Mouse (Mus musculus): ENCODE measurements around the gene Rhebl1. TPM values are rescaled to one million over a fixed set of nuclear protein-coding genes. Genes with fewer than 3 reads are reported as not detected.
"Not testable (repeated sequence)": the region's sequence is repeated elsewhere in the genome, so short reads cannot be mapped to it uniquely, and the experiment has no call there.

Gene Rhebl1
- polyA plus RNA-seq, 1 experiment from 2014 or later, result 32.1 TPM

DNA sequence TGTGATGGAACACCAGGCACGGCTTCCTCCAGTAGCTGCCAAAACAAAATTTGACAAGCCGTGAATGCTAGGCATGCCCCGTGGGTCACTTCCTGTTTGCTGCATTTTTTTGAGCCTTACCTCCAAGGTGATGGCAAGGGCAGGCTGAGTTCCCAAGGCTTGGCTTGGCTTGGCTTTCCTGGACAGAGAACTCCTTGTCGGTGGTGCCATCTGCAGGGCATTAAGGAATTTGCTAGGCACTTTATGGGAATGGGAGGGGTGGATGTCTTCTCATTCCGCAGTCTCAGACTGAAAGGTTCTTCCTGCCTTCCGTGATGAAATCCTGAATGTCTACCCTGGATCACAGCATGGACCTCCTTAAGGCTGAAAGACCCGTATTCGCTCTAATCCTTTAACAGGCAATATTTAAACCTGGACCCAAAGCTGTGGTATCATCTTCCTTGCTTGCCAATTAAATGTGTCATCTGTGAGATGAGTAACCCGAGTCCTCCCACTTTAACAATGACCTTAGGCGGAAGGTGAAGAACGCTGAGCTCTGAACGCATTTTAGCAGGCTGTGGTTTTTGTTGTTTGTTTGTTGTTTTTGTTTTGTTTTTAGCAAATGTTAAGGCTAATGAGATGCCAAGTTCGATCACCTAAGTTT is 34.4 kb upstream of the Rhebl1 start:
- no peak overlapping the region; the same call in 1 of the 2 replicates for H3K27ac ChIP-seq (replicated peaks)
- 0 out of 2 replicates have a peak overlapping the region, but pooled peaks have one; percentile 8 for H3K4me2 ChIP-seq
- H3K9me3 ChIP-seq, result no peaks in the 10 kb centered on the region
- 0 out of 2 replicates have a peak, but pooled peaks cover 5% of the 10 kb centered on the region for H3K36me3 ChIP-seq
- no peak overlapping the region for H3K4me3 ChIP-seq
- peaks cover 23% of the 10 kb centered on the region for H3K4me1 ChIP-seq (replicated peaks)
- H3K9ac ChIP-seq, result 0 out of 2 replicates have a peak overlapping the region, but pooled peaks have one; percentile 16
- H3K27me3 ChIP-seq, result no peaks in the 10 kb centered on the region
- WGBS, result 17% methylated on average over 13 of the region's 13 CpGs
- ATAC-seq (ENCODE audit: low FRiP score, low read depth), result no peak

GRCm38 (mm10) chr15:98927566-98927965 is 33.2 kb upstream of the Rhebl1 start:
- ATAC-seq (ENCODE audit: low FRiP score, low read depth), result no peak
- no peaks in the 10 kb centered on the region for H3K9me3 ChIP-seq
- no peak overlapping the region for H3K9ac ChIP-seq
- no peak overlapping the region for H3K4me3 ChIP-seq
- WGBS, result 83% methylated on average over 5 of the region's 5 CpGs
- 0 out of 2 replicates have a peak, but pooled peaks cover 5% of the 10 kb centered on the region for H3K36me3 ChIP-seq
- H3K27me3 ChIP-seq, result no peaks in the 10 kb centered on the region
- H3K27ac ChIP-seq (replicated peaks), result no peak overlapping the region
- H3K4me2 ChIP-seq, result no peak overlapping the region
- H3K4me1 ChIP-seq (replicated peaks), result peaks cover 18% of the 10 kb centered on the region

DNA sequence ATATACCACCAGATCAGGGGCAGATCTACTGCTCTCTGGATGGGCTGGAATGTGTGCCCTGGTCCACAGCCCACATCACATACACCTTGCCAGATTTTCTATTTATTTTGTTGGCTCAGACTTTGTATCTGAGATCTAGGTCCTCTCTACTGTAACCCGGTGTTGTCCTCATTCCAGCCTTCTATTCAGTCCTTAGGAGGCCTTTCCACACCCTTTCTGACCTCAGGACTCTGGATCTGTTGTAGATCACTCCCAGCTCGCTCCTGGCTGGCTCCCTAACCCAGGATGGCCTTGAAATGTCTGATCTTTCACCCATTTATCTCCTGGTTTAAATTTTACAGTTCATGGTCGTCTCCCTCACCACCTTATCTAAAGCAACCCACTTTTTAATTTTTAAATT is 30.3 kb upstream of the Rhebl1 start:
- Histone ChIP-seq H3K4me1 (replicated peaks) (peaks cover 6% of the 10 kb centered on the region), H3K36me3 (no peaks in the 10 kb centered on the region), H3K4me3 (no peak overlapping the region), H3K4me2 (no peak overlapping the region), H3K27ac (replicated peaks) (no peak overlapping the region), H3K9ac (no peak overlapping the region), H3K27me3 (no peaks in the 10 kb centered on the region), H3K9me3 (no peaks in the 10 kb centered on the region)
- WGBS, result 80% methylated on average over 3 of the region's 3 CpGs
- no peak for ATAC-seq (ENCODE audit: low FRiP score, low read depth)

DNA sequence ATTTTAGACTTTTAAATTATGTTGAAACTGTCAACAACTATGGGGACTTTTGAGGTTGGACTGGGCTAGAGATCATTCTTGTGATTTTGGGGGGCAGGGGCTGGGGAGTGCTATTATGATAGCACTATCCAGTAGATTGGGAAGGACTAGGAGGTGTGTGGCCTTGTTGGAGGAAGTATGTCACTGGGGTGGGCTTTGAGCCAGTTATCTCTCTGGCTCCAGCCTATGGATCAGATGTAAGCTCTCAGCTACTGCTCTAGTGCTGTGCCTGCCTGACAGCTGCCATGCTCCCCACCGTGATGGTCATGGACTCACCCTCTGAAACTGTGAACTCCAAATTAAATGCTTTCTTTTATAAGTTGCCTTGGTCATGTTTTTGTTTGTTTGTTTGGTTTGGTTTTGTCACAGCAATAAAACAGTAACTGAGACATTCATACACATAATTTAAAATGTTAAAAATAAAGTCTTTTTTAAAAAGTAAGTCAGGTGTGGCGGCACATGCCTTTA is 28.7 kb upstream of the Rhebl1 start:
- Histone ChIP-seq H3K9me3 (no peaks in the 10 kb centered on the region), H3K9ac (no peak overlapping the region), H3K4me2 (no peak overlapping the region), H3K4me3 (no peak overlapping the region), H3K36me3 (no peaks in the 10 kb centered on the region), H3K27ac (replicated peaks) (no peak overlapping the region), H3K4me1 (replicated peaks) (peaks cover 9% of the 10 kb centered on the region), H3K27me3 (no peaks in the 10 kb centered on the region)
- 86% methylated on average over 2 of the region's 2 CpGs for WGBS
- ATAC-seq (ENCODE audit: low FRiP score, low read depth), result no peak

GRCm38 (mm10) chr15:98922581-98922980 is 28.2 kb upstream of the Rhebl1 start:
- Histone ChIP-seq H3K27me3 (no peaks in the 10 kb centered on the region), H3K4me1 (replicated peaks) (peaks cover 9% of the 10 kb centered on the region), H3K4me3 (no peak overlapping the region), H3K4me2 (no peak overlapping the region), H3K9ac (no peak overlapping the region), H3K36me3 (no peaks in the 10 kb centered on the region), H3K9me3 (no peaks in the 10 kb centered on the region), H3K27ac (replicated peaks) (no peak overlapping the region)
- ATAC-seq (ENCODE audit: low FRiP score, low read depth), result no peak
- 61% methylated on average over 3 of the region's 3 CpGs for WGBS

- H3K27ac ChIP-seq (replicated peaks), result no peak overlapping the region
- no peak for ATAC-seq (ENCODE audit: low FRiP score, low read depth)
These were observed 27.2 kb upstream of the Rhebl1 start for GRCm38 (mm10) chr15:98921510-98921909.

DNA sequence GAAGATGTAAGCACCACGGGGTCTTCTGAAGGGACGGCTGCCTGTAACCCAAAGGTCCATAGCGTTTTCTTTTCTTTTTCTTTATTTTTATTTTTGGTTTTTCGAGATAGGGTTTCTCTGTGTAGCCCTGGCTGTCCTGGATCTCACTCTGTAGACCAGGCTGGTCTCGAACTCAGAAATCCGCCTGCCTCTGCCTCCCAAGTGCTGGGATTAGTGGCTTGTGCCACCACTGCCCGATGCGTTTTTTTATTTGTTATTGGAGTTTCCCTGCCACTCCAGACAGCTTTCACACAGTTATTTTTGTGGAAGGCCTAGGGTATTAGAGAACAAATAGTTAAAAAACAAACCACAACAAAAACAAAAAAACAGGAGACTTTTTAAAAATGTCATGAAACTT is 24.2 kb upstream of the Rhebl1 start:
- peak overlapping the region; percentile 35; the same call in 1 of the 2 replicates for H3K9ac ChIP-seq
- H3K27ac ChIP-seq (replicated peaks), result peak overlapping the region; percentile 97
- H3K4me3 ChIP-seq, result peak overlapping the region; percentile 98
- not testable (repeated sequence) for H3K36me3 ChIP-seq; H3K27me3 ChIP-seq; H3K9me3 ChIP-seq; ATAC-seq (ENCODE audit: low FRiP score, low read depth)
- peak overlapping the region; percentile 88 for H3K4me2 ChIP-seq
- WGBS, result 24% methylated on average over 8 of the region's 8 CpGs
- H3K4me1 ChIP-seq (replicated peaks), result peaks cover 34% of the 10 kb centered on the region

More at GRCm38 (mm10) chr15:98921510-98921909, 27.2 kb upstream of the Rhebl1 start:
- Histone ChIP-seq H3K27me3 (no peaks in the 10 kb centered on the region), H3K36me3 (no peaks in the 10 kb centered on the region), H3K4me3 (no peak overlapping the region), H3K4me2 (no peak overlapping the region), H3K4me1 (replicated peaks) (peaks cover 16% of the 10 kb centered on the region), H3K9me3 (no peaks in the 10 kb centered on the region), H3K9ac (no peak overlapping the region)
- 87% methylated on average over 5 of the region's 5 CpGs for WGBS

GRCm38 (mm10) chr15:98917538-98918498 is 23.5 kb upstream of the Rhebl1 start, which contains the start of gene Lmbr1l:
Gene Lmbr1l, minus strand, starts transcription at chr15:98918231.
- H3K4me1 ChIP-seq (replicated peaks), result peaks cover 34% of the 10 kb centered on the region
- no peaks in the 10 kb centered on the region for H3K27me3 ChIP-seq
- H3K4me3 ChIP-seq, result peak within 1 kb of the TSS; percentile 98
- peaks cover 7% of the 10 kb centered on the region for H3K36me3 ChIP-seq
- peak; percentile 98 for ATAC-seq (ENCODE audit: low FRiP score, low read depth)
- WGBS, result under 1% methylated on average over 82 of the region's 82 CpGs
- H3K9ac ChIP-seq, result peak within 1 kb of the TSS; percentile 85
- no peaks in the 10 kb centered on the region for H3K9me3 ChIP-seq
- peak within 1 kb of the TSS; percentile 88 for H3K4me2 ChIP-seq
- H3K27ac ChIP-seq (replicated peaks), result peak within 1 kb of the TSS; percentile 97

GRCm38 (mm10) chr15:98917091-98917490 is 22.8 kb upstream of the Rhebl1 start:
- H3K27ac ChIP-seq (replicated peaks), result peak overlapping the region; percentile 97
- no peaks in the 10 kb centered on the region for H3K27me3 ChIP-seq
- H3K4me1 ChIP-seq (replicated peaks), result peaks cover 34% of the 10 kb centered on the region
- 2% methylated on average over 14 of the region's 14 CpGs for WGBS
- H3K4me3 ChIP-seq, result peak overlapping the region; percentile 98
- no peak for ATAC-seq (ENCODE audit: low FRiP score, low read depth)
- peak overlapping the region; percentile 88 for H3K4me2 ChIP-seq
- no peaks in the 10 kb centered on the region for H3K9me3 ChIP-seq
- H3K36me3 ChIP-seq, result peaks cover 14% of the 10 kb centered on the region
- peak overlapping the region; percentile 85 for H3K9ac ChIP-seq

DNA sequence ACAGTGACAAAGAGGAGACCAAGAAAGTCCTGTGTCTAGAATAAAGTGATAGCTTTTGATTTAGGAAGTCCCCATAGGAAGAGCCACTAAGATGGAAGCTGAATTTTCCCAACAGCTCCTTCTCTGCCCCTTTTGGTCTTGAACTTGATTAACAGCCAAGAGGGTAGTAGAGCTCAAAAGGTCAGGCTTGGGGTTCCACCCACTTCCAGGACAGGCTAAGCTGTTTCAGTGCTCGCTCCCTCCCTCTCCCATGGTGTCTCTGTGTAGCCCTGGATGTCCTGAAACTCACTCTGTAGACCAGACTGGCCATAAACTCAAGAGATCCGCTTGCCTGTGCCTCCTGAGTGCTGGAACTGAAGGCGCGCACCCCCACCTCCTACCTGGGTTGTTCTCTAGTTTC is 21.7 kb upstream of the Rhebl1 start:
- Histone ChIP-seq H3K4me1 (replicated peaks) (peaks cover 34% of the 10 kb centered on the region), H3K9ac (peak overlapping the region; percentile 85; the same call in 1 of the 2 replicates), H3K27me3 (no peaks in the 10 kb centered on the region), H3K4me2 (peak overlapping the region; percentile 88), H3K4me3 (peak overlapping the region; percentile 98; the same call in 1 of the 2 replicates), H3K9me3 (no peaks in the 10 kb centered on the region), H3K36me3 (peaks cover 25% of the 10 kb centered on the region), H3K27ac (replicated peaks) (no peak overlapping the region)
- 97% methylated on average over 4 of the region's 4 CpGs for WGBS
- no peak for ATAC-seq (ENCODE audit: low FRiP score, low read depth)

DNA sequence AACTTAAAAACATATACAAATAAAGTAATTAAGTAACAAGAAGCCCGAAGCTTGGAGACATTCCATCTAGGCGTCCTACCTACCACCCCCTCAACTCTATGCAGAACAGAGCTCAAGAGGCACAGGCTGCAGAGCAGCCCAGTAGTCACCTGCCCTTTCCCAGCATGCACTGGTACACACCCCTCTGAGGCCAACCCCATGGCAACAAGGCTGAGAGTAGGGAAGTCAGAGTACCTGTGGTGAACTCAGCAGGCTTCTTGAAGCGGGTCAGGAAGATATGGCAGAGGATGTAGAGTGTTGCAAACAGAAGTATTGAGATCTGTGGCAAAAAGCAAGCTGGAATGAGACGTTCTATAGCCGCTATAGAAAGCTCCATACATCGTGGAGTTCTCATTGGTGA is 20.6 kb upstream of the Rhebl1 start:
- 92% methylated on average over 6 of the region's 6 CpGs for WGBS
- H3K36me3 ChIP-seq, result peaks cover 34% of the 10 kb centered on the region

GRCm38 (mm10) chr15:98904692-98905091 is 10.4 kb upstream of the Rhebl1 start:
- H3K4me1 ChIP-seq (replicated peaks), result no peaks in the 10 kb centered on the region
- no peak for ATAC-seq (ENCODE audit: low FRiP score, low read depth)
- no peaks in the 10 kb centered on the region for H3K9me3 ChIP-seq
- no peak overlapping the region for H3K27ac ChIP-seq (replicated peaks)
- H3K4me2 ChIP-seq, result no peak overlapping the region
- H3K27me3 ChIP-seq, result peaks cover 13% of the 10 kb centered on the region
- H3K36me3 ChIP-seq, result peaks cover 60% of the 10 kb centered on the region
- H3K9ac ChIP-seq, result no peak overlapping the region
- WGBS, result 34% methylated on average over 10 of the region's 10 CpGs
- H3K4me3 ChIP-seq, result no peak overlapping the region

More for the DNA sequence above, 20.6 kb upstream of the Rhebl1 start:
- Histone ChIP-seq H3K27me3 (no peaks in the 10 kb centered on the region), H3K9me3 (no peaks in the 10 kb centered on the region), H3K27ac (replicated peaks) (no peak overlapping the region), H3K4me1 (replicated peaks) (peaks cover 34% of the 10 kb centered on the region), H3K4me3 (no peak overlapping the region), H3K9ac (no peak overlapping the region), H3K4me2 (no peak overlapping the region)
- ATAC-seq (ENCODE audit: low FRiP score, low read depth), result no peak
